Mouse (Mus musculus): ENCODE data around the gene Ncoa7. TPM values are rescaled to one million over a fixed set of nuclear protein-coding genes. Genes with fewer than 3 reads are reported as not detected.

Ncoa7 gene
- 12.0 and 14.6 TPM in 2 replicates for polyA plus RNA-seq (2016; fragmentation: Nextera tagmentation; extraction: Ambion mirVana)

GRCm38 (mm10) chr10:30802681-30803586, at the start of gene Ncoa7:
Ncoa7 (minus strand) TSS chr10:30803326.
- H3K9me3 ChIP-seq: no peaks in the 10 kb centered on the region
- peak within 1 kb of the TSS; percentile 61 for H3K4me2 ChIP-seq (replicated peaks)
- no peaks in the 10 kb centered on the region for H3K27me3 ChIP-seq
- peak within 1 kb of the TSS; percentile 87 for H3K4me3 ChIP-seq
- ATAC-seq (ENCODE audit: insufficient number of reproducible peaks, insufficient read depth, low FRiP score, low TSS enrichment): peak; percentile 90
- no peaks in the 10 kb centered on the region for H3K36me3 ChIP-seq
- H3K9ac ChIP-seq: peak within 1 kb of the TSS; percentile 81
- H3K4me1 ChIP-seq: no peaks in the 10 kb centered on the region; the same call in 1 of the 2 replicates
- WGBS: under 1% methylated on average over 87 of the region's 89 CpGs
- peak within 1 kb of the TSS; percentile 96 for H3K27ac ChIP-seq

GRCm38 (mm10) chr10:30845101-30845825, 42.1 kb upstream of the Ncoa7 start:
- ATAC-seq (ENCODE audit: insufficient number of reproducible peaks, insufficient read depth, low FRiP score, low TSS enrichment): no peak
- WGBS: 12% methylated on average over 13 of the region's 13 CpGs
- H3K27ac ChIP-seq: no peak overlapping the region
- no peaks in the 10 kb centered on the region for H3K9me3 ChIP-seq
- peaks cover 36% of the 10 kb centered on the region for H3K27me3 ChIP-seq
- H3K4me2 ChIP-seq (replicated peaks): no peak overlapping the region
- no peak overlapping the region for H3K9ac ChIP-seq
- no peak overlapping the region for H3K4me3 ChIP-seq
- H3K36me3 ChIP-seq: no peaks in the 10 kb centered on the region
- H3K4me1 ChIP-seq: peaks cover 12% of the 10 kb centered on the region; the same call in 1 of the 2 replicates

- 1% methylated on average over 30 of the region's 30 CpGs for WGBS
- ATAC-seq (ENCODE audit: insufficient number of reproducible peaks, insufficient read depth, low FRiP score, low TSS enrichment): peak; percentile 31; the same call in 1 of the 2 replicates
- peak overlapping the region; percentile 89 for H3K4me2 ChIP-seq (replicated peaks)
- peak overlapping the region; percentile 66 for H3K4me3 ChIP-seq
- no peaks in the 10 kb centered on the region for H3K9me3 ChIP-seq
- H3K9ac ChIP-seq: peak overlapping the region; percentile 28
- H3K27me3 ChIP-seq: peaks cover 36% of the 10 kb centered on the region
- no peaks in the 10 kb centered on the region for H3K36me3 ChIP-seq
- H3K27ac ChIP-seq: peak overlapping the region; percentile 50
- H3K4me1 ChIP-seq: peaks cover 12% of the 10 kb centered on the region; the same call in 1 of the 2 replicates
These were observed 41.3 kb upstream of the Ncoa7 start for GRCm38 (mm10) chr10:30844191-30845010.

GRCm38 (mm10) chr10:30843438-30844190, 40.5 kb upstream of the Ncoa7 start:
- Histone ChIP-seq H3K4me3 (peak overlapping the region; percentile 66), H3K36me3 (no peaks in the 10 kb centered on the region), H3K4me1 (peaks cover 12% of the 10 kb centered on the region; the same call in 1 of the 2 replicates), H3K27ac (peak overlapping the region; percentile 50), H3K4me2 (replicated peaks) (peak overlapping the region; percentile 89), H3K27me3 (peaks cover 36% of the 10 kb centered on the region), H3K9ac (peak overlapping the region; percentile 28; the same call in 1 of the 2 replicates), H3K9me3 (no peaks in the 10 kb centered on the region)
- no peak for ATAC-seq (ENCODE audit: insufficient number of reproducible peaks, insufficient read depth, low FRiP score, low TSS enrichment)
- under 1% methylated on average over 21 of the region's 21 CpGs for WGBS

GRCm38 (mm10) chr10:30842643-30843437, 39.7 kb upstream of the Ncoa7 start, which contains the start of gene Hey2:
Hey2 (minus strand) TSS chr10:30842801.
- Histone ChIP-seq H3K9me3 (no peaks in the 10 kb centered on the region), H3K4me3 (peak within 1 kb of the TSS; percentile 66), H3K4me2 (replicated peaks) (peak within 1 kb of the TSS; percentile 89), H3K36me3 (no peaks in the 10 kb centered on the region), H3K9ac (peak within 1 kb of the TSS; percentile 51; the same call in 1 of the 2 replicates), H3K27ac (peak within 1 kb of the TSS; percentile 50; the same call in 1 of the 2 replicates), H3K27me3 (peaks cover 36% of the 10 kb centered on the region), H3K4me1 (peaks cover 12% of the 10 kb centered on the region; the same call in 1 of the 2 replicates)
- peak; percentile 99 for ATAC-seq (ENCODE audit: insufficient number of reproducible peaks, insufficient read depth, low FRiP score, low TSS enrichment)
- WGBS: under 1% methylated on average over 64 of the region's 70 CpGs

GRCm38 (mm10) chr10:30842228-30842627, 39.1 kb upstream of the Ncoa7 start:
- 0% methylated on average over 29 of the region's 29 CpGs for WGBS
- H3K9ac ChIP-seq: peak overlapping the region; percentile 51; the same call in 1 of the 2 replicates
- 0 out of 2 replicates have a peak overlapping the region, but pooled peaks have one; percentile 8 for H3K27ac ChIP-seq
- peaks cover 36% of the 10 kb centered on the region for H3K27me3 ChIP-seq
- no peaks in the 10 kb centered on the region for H3K36me3 ChIP-seq
- ATAC-seq (ENCODE audit: insufficient number of reproducible peaks, insufficient read depth, low FRiP score, low TSS enrichment): 0 out of 2 replicates have a peak, but pooled peaks have one; percentile 37
- peak overlapping the region; percentile 66 for H3K4me3 ChIP-seq
- H3K4me1 ChIP-seq: peaks cover 12% of the 10 kb centered on the region; the same call in 1 of the 2 replicates
- H3K9me3 ChIP-seq: no peaks in the 10 kb centered on the region
- H3K4me2 ChIP-seq (replicated peaks): peak overlapping the region; percentile 89

GRCm38 (mm10) chr10:30840824-30841223, 37.7 kb upstream of the Ncoa7 start:
- H3K27me3 ChIP-seq: peaks cover 26% of the 10 kb centered on the region

GRCm38 (mm10) chr10:30838188-30838587, 35.1 kb upstream of the Ncoa7 start:
- H3K4me2 ChIP-seq (replicated peaks): no peak overlapping the region
- no peak overlapping the region for H3K27ac ChIP-seq
- no peaks in the 10 kb centered on the region for H3K9me3 ChIP-seq
- no peaks in the 10 kb centered on the region for H3K4me1 ChIP-seq
- no peak overlapping the region for H3K9ac ChIP-seq
- H3K36me3 ChIP-seq: peaks cover 3% of the 10 kb centered on the region; the same call in 1 of the 2 replicates
- peaks cover 15% of the 10 kb centered on the region; the same call in 1 of the 2 replicates for H3K27me3 ChIP-seq
- no peak for ATAC-seq (ENCODE audit: insufficient number of reproducible peaks, insufficient read depth, low FRiP score, low TSS enrichment)
- WGBS: 6% methylated on average over 1 of the region's 1 CpGs
- H3K4me3 ChIP-seq: no peak overlapping the region

More at GRCm38 (mm10) chr10:30840824-30841223, 37.7 kb upstream of the Ncoa7 start:
- H3K27ac ChIP-seq: no peak overlapping the region
- peak overlapping the region; percentile 36 for H3K4me2 ChIP-seq (replicated peaks)
- H3K9ac ChIP-seq: no peak overlapping the region
- H3K4me3 ChIP-seq: peak overlapping the region; percentile 66
- H3K9me3 ChIP-seq: no peaks in the 10 kb centered on the region
- H3K36me3 ChIP-seq: no peaks in the 10 kb centered on the region
- WGBS: 84% methylated on average over 5 of the region's 5 CpGs
- H3K4me1 ChIP-seq: peaks cover 12% of the 10 kb centered on the region; the same call in 1 of the 2 replicates
- no peak for ATAC-seq (ENCODE audit: insufficient number of reproducible peaks, insufficient read depth, low FRiP score, low TSS enrichment)

GRCm38 (mm10) chr10:30825049-30825448, 21.9 kb upstream of the Ncoa7 start:
- Histone ChIP-seq H3K36me3 (no peaks in the 10 kb centered on the region), H3K9me3 (no peaks in the 10 kb centered on the region), H3K9ac (no peak overlapping the region), H3K27me3 (no peaks in the 10 kb centered on the region), H3K27ac (no peak overlapping the region), H3K4me3 (no peak overlapping the region), H3K4me1 (no peaks in the 10 kb centered on the region), H3K4me2 (replicated peaks) (no peak overlapping the region)
- whole genome bisulfite sequencing: 0% methylated on average over 1 of the region's 1 CpGs
- ATAC-seq (ENCODE audit: insufficient number of reproducible peaks, insufficient read depth, low FRiP score, low TSS enrichment): no peak

- Histone ChIP-seq H3K9me3 (no peaks in the 10 kb centered on the region), H3K9ac (no peak overlapping the region), H3K27me3 (no peaks in the 10 kb centered on the region), H3K36me3 (no peaks in the 10 kb centered on the region), H3K4me2 (replicated peaks) (peak overlapping the region; percentile 39), H3K4me1 (no peaks in the 10 kb centered on the region), H3K4me3 (peak overlapping the region; percentile 39), H3K27ac (no peak overlapping the region)
- 9% methylated on average over 11 of the region's 11 CpGs for WGBS
- ATAC-seq (ENCODE audit: insufficient number of reproducible peaks, insufficient read depth, low FRiP score, low TSS enrichment): peak; percentile 89
These were observed 7.8 kb upstream of the Ncoa7 start for GRCm38 (mm10) chr10:30810967-30811293.

Data from embryonic facial prominence, embryonic 12.5 days (tissue).